Mouse (Mus musculus) liver, adult (tissue): ENCODE measurements at regions not wholly inside any gene's neighbourhood (a gene's known extent, or its start where the extent isn't known, plus 50 kb on each side); places are given as distances from the start of the nearest gene placed in this dataset.

Experiments
- GATA4 ChIP-seq: IDR thresholded peaks from 2 replicates; pipeline ENCODE4 v1.6.1; 2014; ENCODE audit warnings: mild to moderate bottlenecking, low read length; ENCODE audit not compliant: insufficient replicate concordance

DNA sequence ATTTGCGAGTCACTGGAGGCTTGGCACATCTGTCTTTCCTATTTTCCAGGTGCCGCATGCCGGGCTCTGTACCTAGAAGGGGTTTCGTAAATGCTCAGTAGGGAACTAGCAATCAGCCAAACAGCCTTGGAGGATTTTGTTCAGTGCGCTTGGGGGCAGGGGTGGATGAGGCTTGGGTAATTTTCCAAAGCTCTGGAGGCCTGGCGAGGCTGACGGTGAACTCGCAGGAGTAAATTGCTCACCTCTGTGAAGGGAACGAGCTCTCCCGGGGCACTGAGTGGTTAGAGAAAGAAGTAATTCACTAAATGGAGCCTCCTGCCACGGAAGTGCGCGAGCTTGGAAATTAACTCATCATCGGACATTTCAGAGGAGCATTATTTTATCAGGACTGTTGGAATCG, 110.0 kb downstream of the Fam43a start:
- TF ChIP-seq GATA4 = no peak

GRCm38 (mm10) chr16:30709975-30710374, 110.5 kb downstream of the Fam43a start:
- TF ChIP-seq GATA4 = no peak

GRCm38 (mm10) chr16:30712570-30712969, 113.0 kb downstream of the Fam43a start:
- TF ChIP-seq GATA4 = no peak

DNA sequence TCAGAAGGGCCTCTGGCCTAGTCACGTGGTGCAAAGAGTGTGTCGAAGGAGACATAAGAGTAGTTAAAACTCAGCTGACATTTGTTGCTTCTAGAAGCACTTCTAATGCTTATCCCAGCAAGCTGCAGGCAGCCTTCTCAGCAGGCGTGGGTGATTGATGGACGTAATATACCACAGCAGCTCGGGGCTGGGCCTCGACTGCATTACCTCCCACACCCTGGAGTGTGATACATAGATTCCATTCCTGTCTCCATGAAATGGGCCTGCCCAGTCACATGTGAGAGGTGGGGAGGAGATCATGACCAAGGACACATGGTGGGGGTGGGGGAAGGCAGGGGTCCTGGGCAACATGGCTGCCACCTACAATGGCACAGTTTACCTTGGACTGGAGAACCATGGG, 121.3 kb downstream of the Fam43a start:
- no peak for TF ChIP-seq GATA4

DNA sequence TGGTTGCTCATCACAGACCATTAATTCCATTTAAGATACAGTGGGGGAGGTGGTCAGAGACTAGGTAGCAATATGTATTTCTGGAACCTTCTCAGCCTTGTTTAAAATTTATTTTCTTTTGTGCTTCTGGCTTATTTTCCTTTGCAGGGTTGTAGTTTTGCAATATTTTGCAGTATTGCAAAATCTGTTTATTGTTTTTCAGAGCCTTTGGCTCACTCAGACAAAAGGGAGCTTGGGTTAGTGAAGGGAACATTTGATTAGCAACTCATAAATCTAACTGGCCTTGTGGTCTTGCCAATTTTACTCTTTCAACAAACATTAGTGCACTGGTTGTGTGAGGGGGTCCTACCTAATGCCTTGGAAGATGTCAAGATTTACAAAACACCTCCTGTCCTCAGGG, 121.7 kb downstream of the Fam43a start:
- TF ChIP-seq GATA4 = no peak

- no peak for TF ChIP-seq GATA4
Observed at GRCm38 (mm10) chr16:30722372-30722771, 122.8 kb downstream of the Fam43a start.

DNA sequence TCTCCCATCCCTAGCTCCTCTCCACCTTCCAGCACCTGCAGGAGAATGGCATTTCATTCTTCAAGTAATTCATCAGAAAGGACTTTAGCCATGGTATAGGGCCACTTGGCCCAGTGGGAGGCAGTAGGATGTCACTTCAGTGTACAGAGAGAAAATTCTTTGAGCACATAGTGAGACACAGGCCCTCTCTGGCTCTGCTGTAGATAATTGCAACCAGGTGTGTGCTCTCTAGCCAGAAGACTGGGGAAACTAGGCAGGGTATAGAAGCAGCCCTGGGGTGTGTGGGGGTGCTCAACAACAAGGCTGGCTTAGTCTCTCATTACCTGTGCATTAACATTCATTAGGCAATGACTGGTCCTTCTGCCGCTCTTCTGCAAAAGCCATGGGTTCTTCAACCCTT, 125.1 kb downstream of the Fam43a start:
- TF ChIP-seq GATA4 = no peak

- no peak for TF ChIP-seq GATA4
Observed at GRCm38 (mm10) chr16:30732770-30733415, 133.4 kb downstream of the Fam43a start.

GRCm38 (mm10) chr16:30733478-30733877, 134.0 kb downstream of the Fam43a start:
- no peak for TF ChIP-seq GATA4

GRCm38 (mm10) chr16:30735360-30735759, 135.8 kb downstream of the Fam43a start:
- no peak for TF ChIP-seq GATA4

GRCm38 (mm10) chr16:30735969-30736368, 136.4 kb downstream of the Fam43a start:
- no peak for TF ChIP-seq GATA4

DNA sequence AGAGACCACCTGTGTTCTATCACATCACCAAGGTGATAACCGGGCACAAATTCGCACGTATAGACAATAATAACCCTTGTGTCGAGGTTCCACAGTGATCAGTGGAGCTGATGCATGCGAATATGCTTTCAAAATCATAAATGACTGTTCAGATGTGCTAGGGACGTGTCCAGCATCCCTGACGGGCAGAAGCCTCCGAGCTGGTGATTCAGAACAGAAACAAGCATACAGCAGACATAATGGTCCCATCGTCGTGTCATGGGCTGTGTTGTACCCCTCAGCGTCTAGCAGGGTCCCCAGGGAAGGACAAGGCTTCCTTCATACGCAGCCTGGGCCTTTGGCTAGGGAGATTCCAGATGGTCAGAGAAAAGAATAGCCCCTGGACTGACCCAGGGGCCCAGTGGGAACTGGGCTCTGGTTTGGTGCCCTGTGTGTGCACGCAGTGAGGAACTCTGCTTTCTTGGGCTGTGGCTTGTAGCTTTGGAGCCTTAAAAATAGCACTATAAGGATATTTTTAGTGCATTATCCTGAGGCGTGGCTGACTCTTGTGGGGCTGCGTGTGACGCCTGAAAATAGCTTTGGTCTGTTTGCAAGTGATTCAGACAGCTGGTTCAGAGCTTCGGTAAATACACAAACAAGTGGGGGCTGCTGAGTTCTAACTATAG, 137.3 kb downstream of the Fam43a start:
- no peak for TF ChIP-seq GATA4

DNA sequence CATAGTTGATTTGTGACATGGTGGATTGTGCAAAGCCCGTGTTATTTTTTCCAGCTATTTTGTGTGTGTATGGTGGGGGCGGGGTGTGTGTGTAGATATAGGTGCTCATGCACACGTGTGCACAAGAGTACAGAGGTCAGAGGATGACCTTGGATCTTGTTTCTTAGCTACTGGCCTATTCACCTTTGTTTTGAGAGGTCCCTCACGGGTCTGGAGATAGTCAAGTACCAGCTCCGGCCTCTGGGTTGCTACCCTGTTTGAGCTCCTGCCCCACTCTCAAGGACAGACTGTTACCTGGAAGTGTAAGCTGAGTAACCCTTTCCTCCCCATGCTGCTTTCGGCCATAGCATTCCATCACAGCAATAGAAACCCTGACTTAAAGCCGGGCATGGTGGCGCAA, 138.0 kb downstream of the Fam43a start:
- no peak for TF ChIP-seq GATA4

DNA sequence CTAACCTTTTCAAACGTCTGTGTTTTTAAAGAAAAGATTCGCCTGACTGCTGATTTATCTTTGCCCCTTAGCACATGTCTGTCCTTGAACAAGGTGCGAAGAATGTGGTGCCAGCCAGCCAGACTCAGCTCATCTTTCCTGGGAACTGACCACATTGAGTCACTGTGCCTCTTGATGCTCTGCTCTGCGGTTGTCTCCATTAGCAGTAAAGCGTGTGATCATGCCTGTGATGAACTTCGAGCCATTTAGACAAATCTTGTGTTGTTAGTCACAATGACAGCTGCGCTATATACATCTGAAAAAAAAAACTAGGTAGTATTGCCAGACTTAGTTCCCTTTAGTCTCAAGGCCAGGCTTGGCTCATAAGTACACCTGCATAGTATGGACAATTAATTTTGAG, 140.1 kb downstream of the Fam43a start:
- TF ChIP-seq GATA4 = no peak

DNA sequence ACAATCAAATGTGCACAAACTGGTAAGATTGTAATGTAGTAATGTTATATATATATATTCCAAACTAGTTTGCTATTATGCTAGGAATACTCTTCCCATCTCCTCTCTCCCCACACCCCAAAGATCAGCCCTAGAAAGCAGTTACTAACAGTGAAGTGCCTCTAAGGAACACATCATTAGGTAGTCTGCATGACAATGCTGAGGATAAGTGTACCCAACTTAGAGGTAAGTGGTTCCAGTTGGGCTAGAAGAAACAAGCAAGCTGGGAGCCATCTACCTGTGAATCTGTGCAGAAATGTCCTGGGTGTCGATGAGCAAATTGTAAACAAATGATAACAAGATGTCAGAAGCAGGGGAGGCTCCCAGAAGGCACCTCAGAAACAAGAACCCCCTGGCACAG, 141.7 kb downstream of the Fam43a start:
- no peak for TF ChIP-seq GATA4

- TF ChIP-seq GATA4 = no peak
Observed at GRCm38 (mm10) chr16:30742474-30742873, 143.0 kb downstream of the Fam43a start.

GRCm38 (mm10) chr16:30743566-30743965, 144.0 kb downstream of the Fam43a start:
- no peak for TF ChIP-seq GATA4
